Mouse (Mus musculus): ENCODE results near the gene Fam171a1.
"Not testable (repeated sequence)": the region's sequence is repeated elsewhere in the genome, so short reads cannot be mapped to it uniquely, and the experiment has no call there.

The Fam171a1 gene

DNA sequence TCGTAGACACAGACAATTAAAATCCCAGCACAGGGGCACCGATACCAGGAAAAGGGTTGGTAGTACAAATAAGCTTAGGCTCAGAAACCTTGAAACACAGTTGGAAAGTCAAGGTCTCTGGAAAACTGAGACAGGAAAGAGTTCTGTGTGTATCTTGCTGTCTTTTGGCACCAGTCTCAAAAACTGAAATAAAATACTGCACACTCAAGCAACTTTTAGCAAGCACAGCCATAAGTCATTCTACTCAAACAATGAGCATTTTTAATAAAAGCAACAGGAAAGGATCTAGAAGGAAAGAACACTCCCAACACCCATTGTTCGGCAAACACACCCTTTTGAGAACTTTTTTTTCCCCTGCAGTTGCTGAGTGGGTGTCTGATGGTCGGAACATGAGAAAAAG is at the start of gene Fam171a1:
Gene Fam171a1 (plus strand): TSS at position 359 of the 400 bp plus-strand sequence.
- DNase-seq (ENCODE audit: low spot score in 2 of 2): no peak

DNA sequence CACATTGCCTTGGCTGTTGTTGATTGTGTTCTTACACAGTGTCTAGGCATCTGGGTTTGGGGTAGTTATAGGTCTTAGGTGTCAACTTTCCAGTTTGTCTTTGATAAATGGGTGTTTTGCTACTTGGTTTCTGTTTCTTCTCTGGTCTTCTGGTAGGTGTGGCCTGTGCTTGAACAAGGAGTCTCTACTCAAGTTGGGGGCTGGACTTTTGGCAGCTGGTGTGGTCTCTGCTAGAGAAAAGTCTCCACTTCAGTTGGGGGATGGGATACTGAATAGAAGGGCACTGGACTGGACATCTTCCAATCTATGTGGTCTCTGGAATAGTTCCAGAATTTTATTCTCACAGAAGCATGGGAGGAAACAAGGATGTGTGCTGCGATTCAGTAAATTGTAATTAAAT is 44.9 kb upstream of the Fam171a1 start:
- DNase-seq (ENCODE audit: low spot score in 2 of 2): no peak

GRCm38 (mm10) chr2:3088361-3088760 is 25.7 kb upstream of the Fam171a1 start:
- DNase-seq (ENCODE audit: low spot score in 2 of 2): not testable (repeated sequence)

- DNase-seq (ENCODE audit: low spot score in 2 of 2): no peak
These were observed 24.8 kb upstream of the Fam171a1 start for GRCm38 (mm10) chr2:3089274-3089673.

- no peak for DNase-seq (ENCODE audit: low spot score in 2 of 2)
These were observed 17.9 kb upstream of the Fam171a1 start for GRCm38 (mm10) chr2:3096101-3096500.

DNA sequence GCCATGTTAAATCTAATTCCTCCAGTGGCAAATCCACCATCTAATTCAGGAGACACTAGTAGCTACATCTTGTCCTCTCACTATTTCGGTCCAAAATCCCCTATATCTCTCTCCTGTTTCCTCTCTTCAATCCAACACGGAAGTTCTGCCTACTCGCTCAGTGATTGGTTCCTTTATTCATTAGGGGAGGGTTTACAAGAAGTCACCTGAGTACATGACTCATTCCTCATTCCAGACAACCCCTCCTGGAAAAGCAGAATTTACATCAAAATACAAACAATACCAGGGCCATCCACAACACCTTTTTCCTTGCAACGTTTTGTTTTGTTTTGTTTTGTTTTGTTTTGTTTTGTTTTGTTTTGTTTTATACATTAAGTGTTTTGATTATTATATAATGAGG is 14.1 kb upstream of the Fam171a1 start:
- DNase-seq (ENCODE audit: low spot score in 2 of 2): no peak

DNA sequence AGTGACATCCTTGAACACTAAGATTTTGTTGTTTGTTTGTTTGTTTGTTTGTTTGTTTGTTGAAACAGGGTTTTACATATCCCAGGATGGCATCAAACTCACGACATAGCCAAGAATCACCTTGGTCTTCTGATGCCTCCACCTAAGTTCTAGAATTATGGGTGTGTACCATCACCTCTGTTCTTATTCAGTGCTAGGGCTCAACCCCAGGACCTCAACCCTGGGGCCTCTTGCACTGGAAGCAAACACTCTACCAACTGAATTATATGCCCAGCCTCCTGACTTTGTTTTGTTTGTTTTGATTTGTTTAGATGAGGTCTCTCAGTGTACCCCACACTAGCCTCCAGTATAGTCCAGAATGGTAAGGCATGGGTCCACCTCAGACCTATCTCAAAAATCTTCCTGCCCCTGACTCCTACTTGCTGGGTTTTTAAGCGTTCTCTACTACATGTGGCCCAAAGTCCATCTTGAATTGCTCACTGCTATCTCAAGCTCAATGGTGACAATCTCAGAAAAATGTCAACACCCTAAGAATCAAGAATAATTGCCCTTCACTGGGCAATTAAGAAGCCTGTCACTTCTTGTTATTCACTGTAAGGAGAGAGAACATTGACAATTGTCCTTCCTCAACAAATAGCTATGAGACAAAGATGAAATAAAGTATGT is 12.6 kb upstream of the Fam171a1 start:
- DNase-seq (ENCODE audit: low spot score in 2 of 2): no peak

GRCm38 (mm10) chr2:3102360-3102759 is 11.7 kb upstream of the Fam171a1 start:
- DNase-seq (ENCODE audit: low spot score in 2 of 2): no peak

- DNase-seq (ENCODE audit: low spot score in 2 of 2): peak in 1 of 2 experiments; percentile 52
These were observed 6.6 kb upstream of the Fam171a1 start for GRCm38 (mm10) chr2:3107471-3107870.

- DNase-seq (ENCODE audit: low spot score in 2 of 2): no peak
These were observed 5.6 kb upstream of the Fam171a1 start for GRCm38 (mm10) chr2:3108431-3108830.

DNA sequence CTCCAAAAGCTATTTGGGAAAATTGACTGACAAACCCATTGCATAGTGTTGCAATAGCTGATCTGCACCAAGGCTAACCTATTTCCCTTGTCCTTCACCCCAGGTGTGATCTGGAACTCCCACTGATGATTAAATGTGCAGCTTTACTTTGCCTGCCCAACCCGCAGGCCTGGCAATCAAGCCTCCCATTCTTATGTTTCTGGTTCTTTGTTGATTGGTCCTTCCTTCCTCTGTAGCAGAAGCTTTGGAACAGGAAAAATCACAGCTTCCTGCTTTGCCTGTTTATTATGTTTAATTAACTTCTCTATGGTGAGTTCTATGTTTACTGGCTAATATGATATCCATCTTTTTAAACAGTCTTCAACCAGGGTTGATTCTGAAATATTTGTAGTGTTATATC is 5.2 kb upstream of the Fam171a1 start:
- no peak for DNase-seq (ENCODE audit: low spot score in 2 of 2)

GRCm38 (mm10) chr2:3117855-3118202 is 3.8 kb downstream of the Fam171a1 start:
- DNase-seq (ENCODE audit: low spot score in 2 of 2): no peak

DNA sequence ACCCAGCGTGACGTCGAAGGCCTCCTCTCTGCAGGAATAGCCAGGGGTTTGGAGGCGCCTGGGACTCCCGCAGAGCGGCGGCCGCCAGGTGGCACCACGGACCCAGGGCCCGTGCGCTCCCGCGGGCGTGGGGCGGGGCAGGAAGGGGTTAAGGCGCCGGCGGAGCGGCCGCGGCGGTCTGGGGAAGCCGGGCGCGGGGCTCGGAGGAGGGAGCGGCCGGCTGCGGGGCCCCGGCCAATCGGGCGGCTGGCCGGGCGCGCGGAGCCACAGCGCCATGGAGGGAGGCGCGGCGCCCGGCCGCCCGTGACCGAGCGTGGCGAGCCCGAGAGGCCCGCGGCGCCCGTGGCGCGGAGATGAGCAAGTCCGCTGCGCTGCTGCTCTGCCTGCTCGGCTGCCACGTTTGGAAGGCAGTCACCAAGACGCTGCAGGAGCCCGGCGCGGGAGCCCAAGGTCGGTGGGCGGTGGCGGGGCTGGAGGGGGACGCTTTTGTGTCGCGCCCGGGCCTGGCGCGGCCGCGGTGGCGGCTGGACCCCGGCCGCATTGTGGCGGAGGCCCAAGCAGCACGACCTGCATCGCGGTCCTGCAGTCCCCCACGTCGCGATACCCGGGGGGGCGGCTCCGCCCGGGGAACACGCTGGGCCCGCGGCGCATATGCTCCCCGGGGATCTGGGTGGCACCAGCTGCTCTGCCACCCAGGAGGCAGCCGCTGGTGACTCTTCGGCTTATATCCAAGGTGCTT is 4.3 kb downstream of the Fam171a1 start:
- DNase-seq (ENCODE audit: low spot score in 2 of 2): peak; percentile 89 to 91

DNA sequence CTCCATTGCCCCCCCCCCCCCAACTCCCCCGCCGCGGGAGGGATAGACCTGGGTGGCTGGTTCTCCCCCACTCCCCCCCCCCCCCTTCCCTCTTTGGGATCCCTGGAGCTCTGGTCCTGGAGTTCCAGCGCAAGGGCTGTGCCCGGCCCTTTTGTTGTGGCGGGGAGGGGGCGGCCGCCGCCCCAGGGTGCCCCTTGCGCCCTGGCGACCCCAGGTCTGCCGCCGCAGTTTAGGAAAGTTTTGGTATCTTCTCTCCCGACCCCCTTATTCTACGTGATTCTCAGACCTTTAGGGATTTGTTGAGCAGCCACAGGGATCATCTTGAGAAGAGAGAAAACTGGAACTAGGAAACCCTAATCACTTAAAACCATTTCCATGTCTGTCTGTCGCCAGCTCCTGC is 4.9 kb downstream of the Fam171a1 start:
- no peak for DNase-seq (ENCODE audit: low spot score in 2 of 2)

- DNase-seq (ENCODE audit: low spot score in 2 of 2): no peak
These were observed 5.4 kb downstream of the Fam171a1 start for GRCm38 (mm10) chr2:3119371-3119935.

GRCm38 (mm10) chr2:3122571-3122970 is 8.5 kb downstream of the Fam171a1 start:
- no peak for DNase-seq (ENCODE audit: low spot score in 2 of 2)

GRCm38 (mm10) chr2:3127256-3127883 is 13.3 kb downstream of the Fam171a1 start:
- DNase-seq (ENCODE audit: low spot score in 2 of 2): no peak

DNA sequence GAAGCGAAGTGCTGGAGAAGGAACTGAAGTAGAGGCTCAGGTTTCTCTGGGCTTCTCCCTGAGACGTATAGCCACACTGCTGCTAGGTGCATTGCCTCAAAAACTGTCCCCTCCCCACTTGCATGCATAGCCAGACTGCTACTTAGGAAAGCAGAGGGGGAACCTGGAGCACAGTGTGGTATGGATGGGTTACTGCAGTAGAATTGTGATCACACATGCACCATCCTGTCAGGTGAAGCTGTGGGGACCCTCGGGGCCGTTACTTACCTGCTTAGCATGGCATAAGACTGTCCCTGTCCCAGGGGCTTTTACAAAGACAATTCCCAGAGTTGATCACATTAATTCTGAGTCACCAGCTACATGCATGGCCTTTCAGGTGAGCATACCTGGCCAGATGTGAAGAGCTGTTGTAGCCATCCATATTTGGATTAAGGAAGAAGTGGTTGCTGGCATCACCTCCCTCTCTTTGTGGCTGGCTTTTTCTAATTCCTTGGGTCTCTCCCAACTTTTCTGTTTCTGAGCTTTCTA is 14.4 kb downstream of the Fam171a1 start:
- no peak for DNase-seq (ENCODE audit: low spot score in 2 of 2)

GRCm38 (mm10) chr2:3128910-3129309 is 14.9 kb downstream of the Fam171a1 start:
- no peak for DNase-seq (ENCODE audit: low spot score in 2 of 2)

- DNase-seq (ENCODE audit: low spot score in 2 of 2): no peak
These were observed 18.4 kb downstream of the Fam171a1 start for GRCm38 (mm10) chr2:3132473-3132872.

- DNase-seq (ENCODE audit: low spot score in 2 of 2): no peak
These were observed 20.7 kb downstream of the Fam171a1 start for GRCm38 (mm10) chr2:3134580-3135296.

GRCm38 (mm10) chr2:3135297-3135684 is 21.3 kb downstream of the Fam171a1 start:
- no peak for DNase-seq (ENCODE audit: low spot score in 2 of 2)
